ENCODE assay signal across 8 mouse cellular contexts in genomic region chr13:98353709-98354089, GRCm38 (mm10). TPM values are rescaled to one million over a fixed set of nuclear protein-coding genes. Genes with fewer than 3 reads are reported as not detected.
DNase-seq lines count a peak whose midpoint lies in the region; ATAC-seq lines count a peak whose summit lies in the region.
"Had no signal": no experiment of that assay in that cellular context is flagged by ENCODE, and none has a peak within 500 bp of the region (broad histone marks: within the 10 kb centered on the region; RNA-seq: fewer than 3 reads in every experiment).

No protein-coding gene starts in this region.

- no peak overlapping the region for H3K27ac ChIP-seq in forebrain, embryonic 15.5 days (replicated peaks)
- H3K27ac ChIP-seq in limb, embryonic 15.5 days = no peak overlapping the region
- H3K27ac ChIP-seq in stomach, embryonic 16.5 days (ENCODE audit: low read length) = no peak overlapping the region
- H3K27ac ChIP-seq: macrophage had no signal

- no peak for ATAC-seq in megakaryocyte, adult 5-6 weeks (ENCODE audit: poor library complexity, severe bottlenecking)
- ATAC-seq in forebrain, embryonic 15.5 days (replicated peaks) = no peak
- 0 out of 2 replicates have a peak, but pooled peaks have one; percentile 6 for ATAC-seq in limb, embryonic 15.5 days (ENCODE audit: insufficient number of reproducible peaks, low FRiP score, low TSS enrichment, low read depth)
- no peak; the same call in 1 of the 2 replicates for ATAC-seq in stomach, embryonic 16.5 days (ENCODE audit: insufficient read depth, low FRiP score)

- peak overlapping the region; percentile 91 for H3K4me3 ChIP-seq in megakaryocyte, embryonic 14.5 days (replicated peaks)
- H3K4me3 ChIP-seq in forebrain, embryonic 15.5 days = peak overlapping the region; percentile 39
- H3K4me3 ChIP-seq in limb, embryonic 15.5 days = peak overlapping the region; percentile 50
- H3K4me3 ChIP-seq in stomach, embryonic 16.5 days (replicated peaks; ENCODE audit: low read length) = peak overlapping the region; percentile 47

- DNase-seq in cerebellum, adult 11 months = no peak
- no peak for DNase-seq in spleen, adult 12 weeks (ENCODE audit: low spot score)

- peaks cover 27% of the 10 kb centered on the region for H3K4me1 ChIP-seq in megakaryocyte, embryonic 14.5 days
- peaks cover 24% of the 10 kb centered on the region for H3K4me1 ChIP-seq in forebrain, embryonic 15.5 days
- peaks cover 27% of the 10 kb centered on the region for H3K4me1 ChIP-seq in limb, embryonic 15.5 days
- peaks cover 13% of the 10 kb centered on the region for H3K4me1 ChIP-seq in stomach, embryonic 16.5 days (ENCODE audit: control insufficient read depth, insufficient read depth, low read length)

- peaks cover 97% of the 10 kb centered on the region for H3K27me3 ChIP-seq in megakaryocyte, embryonic 14.5 days (replicated peaks)
- H3K27me3 ChIP-seq in forebrain, embryonic 15.5 days = peaks cover 74% of the 10 kb centered on the region
- peaks cover 92% of the 10 kb centered on the region for H3K27me3 ChIP-seq in limb, embryonic 15.5 days
- H3K27me3 ChIP-seq in stomach, embryonic 16.5 days (ENCODE audit: control insufficient read depth, insufficient read depth, low read length) = peaks cover 75% of the 10 kb centered on the region

- no peaks in the 10 kb centered on the region for H3K36me3 ChIP-seq in megakaryocyte, embryonic 14.5 days (replicated peaks; ENCODE audit: low read length)
- no peaks in the 10 kb centered on the region for H3K36me3 ChIP-seq in forebrain, embryonic 15.5 days
- no peaks in the 10 kb centered on the region for H3K36me3 ChIP-seq in limb, embryonic 15.5 days
- no peaks in the 10 kb centered on the region for H3K36me3 ChIP-seq in stomach, embryonic 16.5 days (ENCODE audit: control insufficient read depth, insufficient read depth, low read length)

- peak overlapping the region; percentile 49 for H3K4me2 ChIP-seq in forebrain, embryonic 15.5 days (replicated peaks)
- H3K4me2 ChIP-seq in limb, embryonic 15.5 days = peak overlapping the region; percentile 91
- H3K4me2 ChIP-seq in stomach, embryonic 16.5 days (ENCODE audit: low read depth, low read length) = peak overlapping the region; percentile 76

- WGBS in forebrain, embryonic 15.5 days = 2% methylated on average over 13 of the region's 13 CpGs
- WGBS in limb, embryonic 15.5 days = 1% methylated on average over 13 of the region's 13 CpGs
- 2% methylated on average over 13 of the region's 13 CpGs for WGBS in stomach, embryonic 16.5 days

- no peak overlapping the region for H3K9ac ChIP-seq in forebrain, embryonic 15.5 days (replicated peaks)
- H3K9ac ChIP-seq in limb, embryonic 15.5 days = no peak overlapping the region
- no peak overlapping the region for H3K9ac ChIP-seq in stomach, embryonic 16.5 days (ENCODE audit: low read length)

- H3K9me3 ChIP-seq in megakaryocyte, embryonic 14.5 days = peaks cover 3% of the 10 kb centered on the region; the same call in 1 of the 2 replicates
- H3K9me3 ChIP-seq in forebrain, embryonic 15.5 days = no peaks in the 10 kb centered on the region
- H3K9me3 ChIP-seq in limb, embryonic 15.5 days = no peaks in the 10 kb centered on the region
- H3K9me3 ChIP-seq in stomach, embryonic 16.5 days (replicated peaks; ENCODE audit: control insufficient read depth, low read length) = no peaks in the 10 kb centered on the region

RNA-seq across cellular contexts. Expression of gene Foxd1, which starts 0.3 kb away (rescaled TPM):
- polyA plus RNA-seq in megakaryocyte, embryonic 14.5 days (2012; ENCODE audit: insufficient read depth, low replicate concordance) = 0.02 TPM in 1 of 2 replicates, not detected in the other
- not detected in 2 replicates for total RNA-seq in megakaryocyte, adult 5-6 weeks (2015)
- not detected in 2 replicates for total RNA-seq in megakaryocyte, adult 5-6 weeks (2017)
- 0.55 and 0.56 TPM in 2 replicates for polyA plus RNA-seq in forebrain, embryonic 15.5 days (2015; fragmentation: Nextera tagmentation; extraction: Ambion mirVana)
- 0.29 TPM in 2 replicates for polyA plus RNA-seq in limb, embryonic 15.5 days (2015; fragmentation: Nextera tagmentation; extraction: Ambion mirVana)
- polyA plus RNA-seq in stomach, embryonic 16.5 days (2015; fragmentation: Nextera tagmentation; extraction: Ambion mirVana) = 0.04 TPM in 1 of 2 replicates, not detected in the other
- polyA plus RNA-seq: macrophage had no signal

RNA-seq across cellular contexts. Expression of gene Btf3, which starts 36.9 kb away (rescaled TPM):
- polyA plus RNA-seq in megakaryocyte, embryonic 14.5 days (2012; ENCODE audit: insufficient read depth, low replicate concordance) = 63.1 and 151 TPM in 2 replicates
- 843 and 873 TPM in 2 replicates for total RNA-seq in megakaryocyte, adult 5-6 weeks (2015)
- total RNA-seq in megakaryocyte, adult 5-6 weeks (2017) = 1,331 and 1,501 TPM in 2 replicates
- polyA plus RNA-seq in forebrain, embryonic 15.5 days (2015; fragmentation: Nextera tagmentation; extraction: Ambion mirVana) = 585 and 597 TPM in 2 replicates
- polyA plus RNA-seq in limb, embryonic 15.5 days (2015; fragmentation: Nextera tagmentation; extraction: Ambion mirVana) = 590 and 660 TPM in 2 replicates
- 531 and 636 TPM in 2 replicates for polyA plus RNA-seq in stomach, embryonic 16.5 days (2015; fragmentation: Nextera tagmentation; extraction: Ambion mirVana)

Comparison
In these comparisons a context has a peak if more than half of its experiments do, and no peak if none do; other contexts are left out.
1. H3K4me3 ChIP-seq: peak in every context shown above with its lines; median percentile 91 in megakaryocyte, embryonic 14.5 days; 50 in limb, embryonic 15.5 days; 47 in stomach, embryonic 16.5 days; 39 in forebrain, embryonic 15.5 days.